Mouse (Mus musculus): ENCODE measurements around the gene Tk1. TPM values are rescaled to one million over a fixed set of nuclear protein-coding genes. Genes with fewer than 3 reads are reported as not detected.

Gene Tk1
- polyA plus RNA-seq, 2 experiments from 2014 or later: 52.4 to 88.7 TPM

Other genes starting within 250 kb of the Tk1 start
- gene Tnrc6c, start 171.8 kb downstream of the Tk1 start, polyA plus RNA-seq (2017; shearing (Covaris generic)): 10 to 100 TPM; 14.3 to 16.8 TPM
- 10 to 100 TPM; 26.8 to 45.3 TPM for gene Tmc8, start 44.0 kb downstream of the Tk1 start, polyA plus RNA-seq (2017; shearing (Covaris generic))
- 100 to 1,000 TPM in 1 of 2 experiments, 10 to 100 TPM in 1; 88.2 to 107 TPM for gene Tmc6, start 43.9 kb downstream of the Tk1 start, polyA plus RNA-seq (2017; shearing (Covaris generic))
- gene 6030468B19Rik, start 28.4 kb downstream of the Tk1 start, polyA plus RNA-seq (2017; shearing (Covaris generic)): 1 to 10 TPM; 1.3 to 1.9 TPM
- 1 to 10 TPM; 3.8 to 5.6 TPM for gene Gm20708, start 16.4 kb downstream of the Tk1 start, polyA plus RNA-seq (2017; shearing (Covaris generic))
- gene Syngr2, start 16.4 kb downstream of the Tk1 start, polyA plus RNA-seq (2017; shearing (Covaris generic)): 100 to 1,000 TPM in 1 of 2 experiments, 10 to 100 TPM in 1; 76.0 to 131 TPM
- gene Afmid, start 168 bp downstream of the Tk1 start, polyA plus RNA-seq (2017; shearing (Covaris generic)): 10 to 100 TPM; 23.5 to 24.7 TPM
- gene Birc5, start 23.2 kb upstream of the Tk1 start, polyA plus RNA-seq (2017; shearing (Covaris generic)): 100 to 1,000 TPM in 1 of 2 experiments, 10 to 100 TPM in 1; 88.3 to 110 TPM
- not detected for gene Tmem235, start 34.7 kb upstream of the Tk1 start, polyA plus RNA-seq (2017; shearing (Covaris generic))
- 10 to 100 TPM; 12.8 to 17.7 TPM for gene Tha1, start 47.4 kb upstream of the Tk1 start, polyA plus RNA-seq (2017; shearing (Covaris generic))
- gene Socs3, start 144.0 kb upstream of the Tk1 start, polyA plus RNA-seq (2017; shearing (Covaris generic)): 10 to 100 TPM; 42.5 to 43.1 TPM
- gene Pgs1, start 160.2 kb upstream of the Tk1 start, polyA plus RNA-seq (2017; shearing (Covaris generic)): 10 to 100 TPM; 34.6 to 38.3 TPM